Mouse (Mus musculus): ENCODE results near the gene Tpsab1.

GRCm38 (mm10) chr17:25320819-25321218 is 24.5 kb downstream of the Tpsab1 start:
- TF ChIP-seq CTCF (IDR thresholded peaks at IDR 0.05; ENCODE audit: low read depth) (no peak), EP300 (optimal IDR thresholded peaks at IDR 0.05) (no peak)

Measured in stomach, postnatal 0 days (tissue).